Mouse (Mus musculus): ENCODE data around the gene Zfp408. TPM values are rescaled to one million over a fixed set of nuclear protein-coding genes. Genes with fewer than 3 reads are reported as not detected.
A peak's percentile ranks its signal among the peaks of the same experiment; 100 is the strongest.

Gene Zfp408
- 1 to 10 TPM; 1.8 to 3.3 TPM for total RNA-seq (2021)
- long read RNA-seq, experiment 1, partial matches to known transcripts, result 0 of 1 reads
- long read RNA-seq, experiment 1, other reads (novel, unspliced or antisense), result 0 of 1 reads
- long read RNA-seq, experiment 2, partial matches to known transcripts, result 0 of 1 reads
- long read RNA-seq, experiment 2, other reads (novel, unspliced or antisense), result 1 of 1 reads

DNA sequence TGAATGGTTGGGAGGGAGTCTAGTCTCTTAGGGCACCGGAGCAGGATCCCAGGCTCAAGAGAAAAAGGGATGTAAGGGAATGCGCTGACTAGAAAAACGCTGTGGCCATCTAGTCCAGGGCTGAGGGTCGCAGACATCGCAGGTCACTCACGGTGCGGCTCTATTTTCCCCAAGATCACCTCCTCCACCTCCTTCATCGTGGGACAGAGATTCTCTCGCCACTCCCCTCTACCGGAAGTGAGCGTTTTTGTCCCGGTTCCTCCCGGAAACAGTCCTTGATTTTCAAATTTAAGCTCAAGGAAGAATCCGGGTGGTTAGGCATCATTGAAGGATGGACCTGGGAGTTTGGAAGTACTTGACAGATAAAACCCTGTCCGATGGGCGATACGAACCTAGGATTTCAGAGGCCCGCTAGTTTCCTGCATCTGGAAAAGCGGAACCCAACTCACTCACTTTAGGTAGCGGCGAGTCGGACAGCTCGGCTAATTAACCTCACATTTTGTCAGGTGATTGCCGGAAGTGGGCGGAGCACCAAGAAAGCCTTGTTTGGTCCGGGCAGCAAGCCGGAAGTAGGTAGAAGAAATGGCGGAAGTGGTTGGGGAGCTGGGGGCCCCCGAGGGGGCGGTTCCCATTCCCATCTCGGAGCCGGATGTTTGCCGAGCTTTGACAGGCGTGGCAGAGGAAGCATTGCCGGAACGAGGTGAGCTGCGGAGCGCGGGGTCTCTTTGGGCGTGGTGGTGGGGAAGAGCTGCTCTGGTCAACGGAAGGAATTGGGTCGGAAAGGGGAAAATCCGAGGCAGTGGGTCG, at the start of gene Zfp408, which contains the start of gene Arhgap1:
Gene Zfp408, minus strand, starts transcription at position 239 of the 807 bp plus-strand sequence.
Gene Arhgap1, plus strand, starts transcription at position 308 of the 807 bp plus-strand sequence.
- intact Hi-C loops (cut with DNase I), result loop anchor here (2.0 kb wide), 1 partner anchor 61 kb away; the partner anchor contains the start of genes Atg13 and Harbi1
- DNase-seq, result peak; percentile 95 to 96

DNA sequence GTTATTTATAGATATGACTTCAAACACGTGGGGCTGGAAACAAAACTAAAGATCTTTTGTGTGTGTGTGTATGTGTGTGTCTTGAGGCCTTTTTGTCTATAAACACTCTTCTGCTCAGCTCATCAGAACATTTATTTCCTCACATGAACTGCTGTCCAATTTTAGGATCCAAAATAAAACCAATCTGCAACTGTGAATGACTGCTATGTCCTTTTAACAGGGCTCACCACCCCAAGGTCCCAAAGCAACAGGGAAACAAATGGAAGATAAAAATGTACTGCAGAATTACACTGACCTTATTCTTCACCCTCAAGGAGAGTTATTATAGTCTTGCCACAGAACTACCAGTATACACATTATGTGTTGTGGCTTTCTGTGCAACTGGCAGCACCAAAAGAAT, 49.6 kb upstream of the Zfp408 start:
- no peak for DNase-seq
- intact Hi-C loops (cut with DNase I), result no loop called here

GRCm38 (mm10) chr2:91696225-91696590, 46.6 kb upstream of the Zfp408 start:
- intact Hi-C loops (cut with DNase I), result no loop called here
- DNase-seq, result no peak

GRCm38 (mm10) chr2:91695436-91696224, 46.0 kb upstream of the Zfp408 start:
- DNase-seq, result no peak
- intact Hi-C loops (cut with DNase I), result no loop called here

GRCm38 (mm10) chr2:91689452-91689851, 39.9 kb upstream of the Zfp408 start:
- DNase-seq, result no peak
- intact Hi-C loops (cut with DNase I), result no loop called here

DNA sequence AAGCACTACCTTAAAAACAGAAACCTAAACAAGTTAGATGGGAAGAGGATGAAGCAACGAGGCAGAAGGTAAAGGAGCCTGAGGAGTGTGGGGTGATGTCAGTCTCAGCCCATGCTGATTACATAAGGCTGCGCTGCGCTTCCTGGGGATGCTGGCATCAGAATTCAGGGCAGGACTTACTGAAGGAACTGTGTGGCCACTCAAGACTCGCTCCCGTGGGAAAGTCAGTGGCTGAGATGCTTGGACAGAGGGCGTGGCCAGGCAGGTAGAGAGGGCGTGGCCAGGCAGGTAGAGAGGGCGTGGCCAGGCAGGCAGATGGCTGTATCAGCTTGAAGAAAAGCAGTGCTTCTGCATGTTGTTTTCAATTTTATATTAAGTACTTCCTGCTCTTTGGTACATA, 34.3 kb upstream of the Zfp408 start:
- intact Hi-C loops (cut with DNase I), result no loop called here
- no peak for DNase-seq

- peak in 1 of 2 experiments; percentile 42 for DNase-seq
- intact Hi-C loops (cut with DNase I), result no loop called here
Observed at GRCm38 (mm10) chr2:91682850-91683249, 33.3 kb upstream of the Zfp408 start.

DNA sequence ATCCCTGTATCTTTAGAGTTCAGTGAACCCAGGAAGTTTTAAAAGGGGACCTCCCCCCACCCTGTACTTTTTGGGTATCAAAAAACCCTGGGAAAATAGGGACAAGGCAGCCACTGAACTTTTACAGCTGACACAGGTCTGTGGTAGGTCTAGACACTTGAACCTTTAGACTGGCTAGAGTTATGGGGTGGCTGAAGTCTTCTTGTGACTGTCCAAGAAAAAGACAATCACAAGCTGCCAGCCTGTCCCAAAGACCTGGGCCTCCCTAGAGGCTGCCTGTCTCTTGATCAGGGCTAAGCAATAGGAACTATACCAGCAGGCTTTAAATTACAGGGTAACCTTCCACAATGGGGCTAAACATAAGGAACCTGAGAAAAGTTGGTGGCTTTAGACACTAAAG, 27.4 kb upstream of the Zfp408 start:
- intact Hi-C loops (cut with DNase I), result no loop called here
- no peak for DNase-seq

- DNase-seq, result no peak
- intact Hi-C loops (cut with DNase I), result no loop called here
Observed at GRCm38 (mm10) chr2:91676420-91676819, 26.8 kb upstream of the Zfp408 start.

GRCm38 (mm10) chr2:91674895-91675294, 25.3 kb upstream of the Zfp408 start:
- intact Hi-C loops (cut with DNase I), result no loop called here

DNA sequence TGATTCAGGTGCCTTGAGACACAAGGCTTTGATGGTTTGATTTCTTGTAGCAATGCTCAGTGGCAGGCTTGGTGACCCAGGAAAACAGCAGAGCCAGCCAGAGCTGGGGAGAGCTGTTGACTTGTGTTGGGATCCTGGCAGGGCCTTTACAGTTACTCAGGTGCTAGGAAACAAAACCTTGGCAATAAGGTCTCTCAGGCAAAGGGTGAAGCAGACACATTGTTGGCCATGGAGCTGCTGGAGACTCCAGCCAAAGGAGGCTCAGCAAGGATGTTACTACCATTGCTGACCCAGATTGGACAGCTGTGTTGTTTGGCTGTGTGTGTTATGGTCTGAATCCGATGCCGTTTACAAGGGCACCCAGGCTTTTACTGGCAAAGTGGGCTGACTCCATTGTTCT, 24.0 kb upstream of the Zfp408 start:
- no peak for DNase-seq
- intact Hi-C loops (cut with DNase I), result no loop called here

More at GRCm38 (mm10) chr2:91674895-91675294, 25.3 kb upstream of the Zfp408 start:
- peak in 1 of 2 experiments; percentile 6 for DNase-seq

GRCm38 (mm10) chr2:91670038-91670437, 20.4 kb upstream of the Zfp408 start:
- intact Hi-C loops (cut with DNase I), result no loop called here
- DNase-seq, result no peak

DNA sequence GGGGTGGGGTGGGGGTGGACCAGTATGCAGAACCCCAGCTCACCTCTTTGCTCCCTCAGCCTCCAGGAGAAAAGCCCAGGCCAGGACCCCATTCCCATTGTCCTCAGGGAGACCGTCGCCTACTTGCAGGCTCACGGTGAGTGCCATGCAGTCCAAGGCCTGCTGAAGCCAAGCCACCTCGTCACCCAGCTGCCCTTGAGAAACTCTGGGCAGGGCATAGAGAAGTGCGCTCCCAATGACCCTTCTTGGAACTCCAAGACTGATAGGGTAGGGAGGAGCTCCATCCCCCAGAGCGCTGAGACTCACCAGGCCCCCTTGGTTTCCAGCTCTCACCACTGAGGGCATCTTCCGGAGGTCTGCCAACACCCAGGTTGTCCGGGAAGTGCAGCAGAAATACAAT, 19.7 kb upstream of the Zfp408 start:
- intact Hi-C loops (cut with DNase I), result no loop called here
- no peak for DNase-seq

DNA sequence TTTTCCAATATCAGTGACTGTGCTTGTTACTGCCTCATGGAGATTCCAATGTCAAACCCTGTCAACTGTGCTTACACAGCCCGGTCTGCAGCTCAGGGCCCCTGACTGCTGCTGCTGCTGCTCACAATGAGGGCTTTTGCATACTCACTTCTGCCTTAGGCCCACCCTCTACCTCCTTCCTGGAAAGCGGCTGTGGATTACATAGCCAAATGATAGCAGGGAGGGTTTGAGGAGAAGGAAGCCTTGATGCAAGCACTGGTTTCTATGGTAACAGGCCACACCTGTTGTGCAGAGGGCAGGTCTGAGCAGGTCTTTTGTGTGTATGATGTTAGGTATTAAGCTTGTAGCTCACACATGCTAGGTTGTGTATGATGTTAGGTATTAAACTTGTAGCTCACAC, 18.2 kb upstream of the Zfp408 start:
- intact Hi-C loops (cut with DNase I), result no loop called here
- no peak for DNase-seq

- intact Hi-C loops (cut with DNase I), result no loop called here
- no peak for DNase-seq
Observed at GRCm38 (mm10) chr2:91666386-91666910, 16.9 kb upstream of the Zfp408 start.

- no peak for DNase-seq
- intact Hi-C loops (cut with DNase I), result no loop called here
Observed at GRCm38 (mm10) chr2:91664780-91665179, 15.2 kb upstream of the Zfp408 start.

- DNase-seq, result no peak
- intact Hi-C loops (cut with DNase I), result no loop called here
Observed at GRCm38 (mm10) chr2:91660981-91661380, 11.4 kb upstream of the Zfp408 start.

DNA sequence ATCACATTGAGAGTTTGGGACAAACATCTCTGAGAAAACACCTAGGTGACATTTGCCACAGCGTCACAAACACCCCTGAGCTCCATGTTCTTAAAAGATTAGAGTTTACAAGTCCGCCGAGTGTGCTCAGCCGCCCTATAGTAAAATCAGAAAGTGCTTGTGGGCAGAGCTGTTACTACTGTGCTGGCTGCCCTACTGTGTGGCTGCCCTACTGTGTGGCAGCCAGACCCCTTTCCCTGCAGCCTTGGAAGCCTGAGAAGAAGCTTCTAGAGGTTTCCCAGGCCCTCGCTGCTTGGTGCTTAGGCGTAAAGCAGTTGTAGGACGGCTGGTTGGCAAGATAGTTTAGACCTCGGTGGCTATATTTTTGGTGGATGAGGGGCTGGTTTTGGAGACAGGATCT, 10.1 kb upstream of the Zfp408 start:
- intact Hi-C loops (cut with DNase I), result no loop called here
- no peak for DNase-seq

GRCm38 (mm10) chr2:91656774-91657173, 7.2 kb upstream of the Zfp408 start:
- no peak for DNase-seq
- intact Hi-C loops (cut with DNase I), result no loop called here

GRCm38 (mm10) chr2:91655827-91656226, 6.2 kb upstream of the Zfp408 start:
- DNase-seq, result no peak
- intact Hi-C loops (cut with DNase I), result no loop called here

- intact Hi-C loops (cut with DNase I), result no loop called here
- DNase-seq, result no peak
Observed at GRCm38 (mm10) chr2:91655388-91655787, 5.8 kb upstream of the Zfp408 start.
